Mouse (Mus musculus) stomach, embryonic 16.5 days (tissue): ENCODE data around the gene Kri1. TPM values are rescaled to one million over a fixed set of nuclear protein-coding genes. Genes with fewer than 3 reads are reported as not detected.

Experiments
- ATAC-seq: fragments of 200-750 bp; cut with Nextera tagmentation; 2 replicates; pipeline ENCODE4 v1.8.0; 2017; ENCODE audit warnings: moderate number of reproducible peaks, moderate TSS enrichment; ENCODE audit not compliant: insufficient read depth, low FRiP score
- H3K27ac ChIP-seq: fragments of 300-500 bp; sonication (generic); 2 replicates; pipeline ENCODE4 v1.5.1; 2014; ENCODE audit warnings: low read length
- H3K27me3 ChIP-seq: fragments of 300-500 bp; sonication (generic); 2 replicates; pipeline ENCODE4 v1.6.1; 2014; ENCODE audit warnings: low read length, control low read depth, mixed read lengths; ENCODE audit not compliant: control insufficient read depth, insufficient read depth
- H3K36me3 ChIP-seq: fragments of 300-500 bp; sonication (generic); 2 replicates; pipeline ENCODE4 v1.6.1; 2014; ENCODE audit warnings: low read length; ENCODE audit not compliant: control insufficient read depth, insufficient read depth
- H3K4me1 ChIP-seq: fragments of 300-500 bp; sonication (generic); 2 replicates; pipeline ENCODE4 v1.6.1; 2014; ENCODE audit warnings: low read length, control low read depth, mixed read lengths; ENCODE audit not compliant: control insufficient read depth, insufficient read depth
- H3K4me2 ChIP-seq: fragments of 300-500 bp; sonication (generic); 2 replicates; pipeline ENCODE4 v1.6.1; 2014; ENCODE audit warnings: low read depth, low read length, mixed read lengths
- H3K4me3 ChIP-seq: fragments of 300-500 bp; sonication (generic); replicated peaks from 2 replicates; pipeline ENCODE4 v1.5.1; 2014; ENCODE audit warnings: mild to moderate bottlenecking, low read length
- H3K9ac ChIP-seq: fragments of 300-500 bp; sonication (generic); 2 replicates; pipeline ENCODE4 v1.6.1; 2014; ENCODE audit warnings: low read length
- H3K9me3 ChIP-seq: fragments of 300-500 bp; sonication (generic); replicated peaks from 2 replicates; pipeline ENCODE4 v1.6.1; 2016; ENCODE audit warnings: low read length, control low read depth; ENCODE audit not compliant: control insufficient read depth
- WGBS: fragments of 180-500 bp; shearing (Covaris S2); extraction: QIAGEN DNeasy Blood & Tissue Kit; methylation state at CpG from one replicate; pipeline ENCODE4 v1.1.7; 2014; 5-methylcytosine and 5-hydroxymethylcytosine counted together
- polyA plus RNA-seq: library from polyadenylated mRNA; unstranded; fragments of >200 nt; fragmentation: Nextera tagmentation; extraction: Ambion mirVana; gene quantifications from 2 replicates; pipeline ENCODE4 v1.2.1, GENCODE M21; 2015

The Kri1 gene
- polyA plus RNA-seq, 1 experiment from 2014 or later = 18.2 TPM

DNA sequence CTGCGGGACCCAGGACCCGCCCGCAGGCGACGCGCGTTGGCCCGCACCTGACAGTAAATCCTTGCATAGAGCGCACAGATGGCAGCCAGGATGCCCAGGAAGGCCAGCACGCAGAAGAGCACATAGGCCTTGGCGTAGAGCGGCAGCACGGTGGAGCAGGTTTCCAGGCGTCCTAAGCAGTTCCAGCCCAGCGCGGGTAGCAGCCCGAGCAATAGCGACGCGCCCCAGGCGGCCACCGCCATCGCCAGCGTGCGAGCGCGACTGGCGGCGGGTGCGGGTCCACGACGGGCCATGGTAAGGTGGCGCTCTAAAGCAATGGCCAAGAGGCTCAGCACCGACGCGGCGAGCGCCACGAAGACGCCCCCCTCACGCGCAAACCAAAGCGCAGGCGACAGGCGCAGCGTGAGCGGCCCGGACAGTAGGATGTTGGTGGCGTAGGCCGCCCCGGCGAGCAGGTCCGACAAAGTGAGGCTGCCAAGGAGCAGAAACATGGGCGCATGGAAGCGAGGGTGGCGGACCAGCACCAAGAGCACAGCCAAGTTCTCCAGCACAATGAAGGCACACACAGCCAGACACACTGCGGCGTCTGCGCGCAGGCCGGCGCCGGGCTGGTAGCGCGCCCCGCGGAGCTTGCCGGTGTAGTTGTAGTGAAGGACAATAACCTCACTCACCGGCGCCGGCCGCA is 43.2 kb downstream of the Kri1 start:
- Histone ChIP-seq H3K36me3 (no peaks in the 10 kb centered on the region), H3K9me3 (0 out of 2 replicates have a peak, but pooled peaks cover 5% of the 10 kb centered on the region), H3K27ac (no peak overlapping the region), H3K4me3 (peak overlapping the region; percentile 41), H3K4me1 (peaks cover 17% of the 10 kb centered on the region), H3K4me2 (peak overlapping the region; percentile 61), H3K27me3 (peaks cover 61% of the 10 kb centered on the region), H3K9ac (peak overlapping the region; percentile 52)
- WGBS = under 1% methylated on average over 72 of the region's 72 CpGs
- ATAC-seq = peak; percentile 26; the same call in 1 of the 2 replicates

DNA sequence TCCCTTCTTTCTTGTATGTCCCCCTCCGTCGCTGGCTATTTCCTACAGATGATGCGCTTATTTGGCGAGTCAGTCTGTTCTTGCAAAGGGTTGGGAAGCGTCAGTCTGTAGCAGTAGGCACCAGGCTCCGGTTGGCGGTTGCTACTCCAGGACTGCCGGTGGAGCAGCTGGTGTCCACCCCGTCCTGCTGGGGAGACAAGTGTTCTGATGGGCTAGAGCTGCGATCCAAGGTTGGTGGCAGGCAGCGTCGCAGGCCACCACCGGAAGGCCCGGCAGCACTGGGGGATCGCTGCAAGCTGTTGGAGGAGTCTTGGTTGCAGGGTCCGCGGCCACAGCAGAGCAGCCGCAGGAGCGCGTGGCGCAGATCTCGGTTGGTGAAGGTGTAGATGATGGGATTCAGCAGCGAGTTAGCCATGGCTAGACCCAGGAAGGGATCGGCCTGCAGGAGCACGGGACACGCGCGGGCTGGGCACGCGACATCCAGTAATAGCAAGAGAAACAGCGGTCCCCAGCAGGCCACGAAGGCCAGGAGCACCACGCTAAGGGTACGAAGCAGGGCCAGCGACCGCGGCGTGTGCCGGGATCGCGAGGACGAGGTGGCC is 43.8 kb downstream of the Kri1 start:
- Histone ChIP-seq H3K4me3 (peak overlapping the region; percentile 41), H3K9ac (peak overlapping the region; percentile 52), H3K4me1 (peaks cover 19% of the 10 kb centered on the region), H3K27ac (no peak overlapping the region), H3K4me2 (peak overlapping the region; percentile 61), H3K27me3 (peaks cover 54% of the 10 kb centered on the region), H3K9me3 (0 out of 2 replicates have a peak, but pooled peaks cover 5% of the 10 kb centered on the region), H3K36me3 (no peaks in the 10 kb centered on the region)
- ATAC-seq = no peak
- 11% methylated on average over 42 of the region's 42 CpGs for WGBS

GRCm38 (mm10) chr9:21241343-21241742 is 46.4 kb downstream of the Kri1 start:
- H3K4me1 ChIP-seq = peaks cover 31% of the 10 kb centered on the region
- H3K4me2 ChIP-seq = no peak overlapping the region
- H3K27ac ChIP-seq = no peak overlapping the region
- peaks cover 37% of the 10 kb centered on the region for H3K27me3 ChIP-seq
- no peak overlapping the region for H3K9ac ChIP-seq
- no peak overlapping the region for H3K4me3 ChIP-seq
- 7% methylated on average over 11 of the region's 11 CpGs for WGBS
- ATAC-seq = no peak
- H3K9me3 ChIP-seq = 0 out of 2 replicates have a peak, but pooled peaks cover 5% of the 10 kb centered on the region
- no peaks in the 10 kb centered on the region for H3K36me3 ChIP-seq

DNA sequence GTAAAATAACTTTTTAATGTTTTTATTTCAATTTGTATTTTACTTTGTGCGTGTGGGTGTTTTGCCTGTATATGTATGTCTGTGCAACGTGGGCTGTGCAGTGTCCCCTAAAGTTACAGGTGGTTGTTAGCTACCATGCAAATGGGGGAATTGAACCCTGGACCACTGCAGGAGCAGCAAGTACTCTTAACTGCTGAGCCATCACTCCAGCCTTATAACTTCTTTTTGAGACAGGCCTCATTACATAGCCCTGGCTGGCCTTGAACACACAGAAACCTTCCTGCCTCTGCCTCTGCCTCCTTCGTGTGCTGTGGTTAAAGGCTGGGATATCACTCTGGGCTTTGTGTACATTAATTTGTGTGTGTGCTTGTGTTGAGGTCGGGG is 48.3 kb downstream of the Kri1 start:
- H3K9me3 ChIP-seq = 0 out of 2 replicates have a peak, but pooled peaks cover 5% of the 10 kb centered on the region
- H3K27ac ChIP-seq = peak overlapping the region; percentile 93
- no peak for ATAC-seq

DNA sequence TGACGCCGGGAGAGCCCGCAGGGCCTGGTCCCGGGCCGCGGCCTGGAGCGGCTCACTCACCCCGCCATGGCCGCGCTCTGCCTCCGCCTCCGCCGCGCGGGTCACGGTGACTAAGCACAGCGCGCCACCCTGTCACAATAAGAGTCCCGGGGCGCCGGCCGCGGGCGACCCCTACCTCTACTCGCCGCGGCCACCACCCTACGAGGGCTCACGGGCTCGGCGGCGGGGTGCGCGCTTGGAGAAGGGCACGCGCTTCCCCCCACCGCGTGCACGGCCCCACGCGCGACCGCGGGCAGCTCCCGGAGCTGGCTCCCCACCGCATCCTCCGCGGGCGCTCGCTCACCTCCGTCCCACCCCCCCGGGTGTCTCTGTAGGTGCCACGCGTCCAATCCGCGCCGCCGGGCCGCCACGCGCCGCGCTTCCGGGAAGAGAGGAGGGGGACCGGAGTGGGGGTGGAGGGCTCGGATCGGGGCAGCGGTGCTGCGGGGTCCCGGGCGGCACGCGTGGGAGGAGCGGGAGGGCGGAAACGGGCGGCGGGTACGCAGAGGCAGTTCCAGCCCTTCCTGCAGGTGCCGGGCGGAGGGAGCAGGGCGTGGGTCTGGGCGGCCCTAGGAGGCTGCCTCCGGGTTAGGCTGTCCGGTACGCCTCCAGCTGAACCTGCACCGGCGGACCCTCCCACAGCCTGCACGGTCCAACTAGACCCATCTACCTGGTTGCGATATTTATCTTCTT is 48.9 kb downstream of the Kri1 start, which contains the start of gene Keap1:
Gene Keap1, minus strand, starts transcription at position 629 of the 732 bp plus-strand sequence.
- Histone ChIP-seq H3K4me2 (peak within 1 kb of the TSS; percentile 85), H3K9me3 (0 out of 2 replicates have a peak, but pooled peaks cover 5% of the 10 kb centered on the region), H3K9ac (peak within 1 kb of the TSS; percentile 98), H3K36me3 (0 out of 2 replicates have a peak, but pooled peaks cover 3% of the 10 kb centered on the region), H3K27me3 (peaks cover 13% of the 10 kb centered on the region), H3K27ac (peak within 1 kb of the TSS; percentile 93), H3K4me1 (peaks cover 17% of the 10 kb centered on the region), H3K4me3 (peak within 1 kb of the TSS; percentile 91)
- ATAC-seq = peak; percentile 91
- under 1% methylated on average over 80 of the region's 90 CpGs for WGBS

More for the DNA sequence above, 48.3 kb downstream of the Kri1 start:
- H3K4me2 ChIP-seq = peak overlapping the region; percentile 85
- 40% methylated on average over 4 of the region's 4 CpGs for WGBS
- H3K4me1 ChIP-seq = peaks cover 23% of the 10 kb centered on the region
- peak overlapping the region; percentile 91 for H3K4me3 ChIP-seq
- H3K9ac ChIP-seq = peak overlapping the region; percentile 98
- peaks cover 18% of the 10 kb centered on the region for H3K27me3 ChIP-seq
- H3K36me3 ChIP-seq = no peaks in the 10 kb centered on the region

DNA sequence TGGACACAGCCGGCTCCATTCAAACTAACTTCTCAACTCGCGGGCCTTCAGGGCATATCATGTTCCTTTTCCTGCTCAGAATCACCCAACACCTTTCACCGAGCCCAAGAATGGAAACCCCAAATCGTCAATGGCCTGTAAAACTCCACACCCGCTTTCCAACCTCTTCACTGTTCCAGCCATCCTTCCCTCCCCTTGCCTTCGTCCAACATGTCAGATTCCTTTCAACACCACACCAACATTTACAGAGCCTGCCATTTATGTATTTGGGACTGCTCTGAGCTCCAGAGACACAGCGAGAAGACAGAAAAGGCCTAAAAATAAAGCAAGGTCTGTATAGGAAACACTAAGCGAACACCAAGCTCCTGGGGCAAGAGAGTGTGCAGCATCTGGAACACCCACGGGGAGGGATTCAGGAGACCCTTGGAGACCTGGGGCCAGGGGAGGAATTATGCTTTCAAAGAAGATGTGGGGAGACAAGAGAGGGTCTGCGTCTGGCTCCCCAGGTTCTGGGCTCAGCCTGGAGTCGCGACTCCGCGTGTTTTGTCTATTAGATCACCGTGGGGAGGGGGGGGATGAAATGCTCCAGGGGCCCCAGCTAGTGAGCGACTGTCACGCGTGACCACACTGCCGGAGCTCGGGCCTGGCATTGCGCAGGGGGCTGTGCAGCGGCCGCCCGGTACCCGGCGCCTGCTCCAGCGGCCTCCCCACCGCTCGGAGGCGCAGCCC is 49.6 kb downstream of the Kri1 start:
- Histone ChIP-seq H3K27me3 (peaks cover 6% of the 10 kb centered on the region), H3K36me3 (peaks cover 9% of the 10 kb centered on the region; the same call in 1 of the 2 replicates), H3K4me3 (peak overlapping the region; percentile 91), H3K9ac (peak overlapping the region; percentile 98), H3K27ac (peak overlapping the region; percentile 93), H3K4me2 (peak overlapping the region; percentile 85), H3K4me1 (peaks cover 16% of the 10 kb centered on the region), H3K9me3 (0 out of 2 replicates have a peak, but pooled peaks cover 5% of the 10 kb centered on the region)
- WGBS = under 1% methylated on average over 31 of the region's 31 CpGs
- peak; percentile 0 for ATAC-seq

DNA sequence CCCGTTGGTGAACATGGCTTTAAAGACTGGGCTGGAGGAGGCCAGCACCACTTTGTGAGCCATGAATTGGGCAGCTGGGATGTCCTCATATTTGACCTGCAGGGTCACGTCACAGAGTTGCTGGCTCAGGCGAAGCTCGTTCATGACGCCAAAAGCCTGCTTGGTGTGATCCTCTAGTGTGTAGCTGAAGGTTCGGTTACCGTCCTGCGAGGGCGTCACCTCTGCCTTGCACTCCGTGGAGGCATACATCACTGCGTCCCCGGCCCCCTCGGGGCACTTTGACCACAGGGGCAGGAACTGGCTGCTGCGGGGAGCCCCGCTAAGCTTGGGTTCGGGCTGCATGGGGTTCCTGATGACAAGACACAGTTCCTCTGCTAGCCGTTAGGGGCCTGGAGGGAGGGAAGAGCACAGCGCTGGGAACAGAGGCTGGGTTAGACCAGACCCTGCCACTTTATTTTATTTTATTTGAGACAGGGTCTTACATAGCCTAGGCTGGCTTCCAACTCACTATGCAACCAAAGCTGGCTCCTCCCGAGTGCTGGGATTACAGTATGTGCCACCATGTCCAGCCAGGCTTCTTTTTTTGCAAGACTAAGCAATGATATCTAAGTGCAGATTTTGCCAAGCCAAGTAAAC is 50.3 kb downstream of the Kri1 start:
- no peak for ATAC-seq
- H3K27ac ChIP-seq = peak overlapping the region; percentile 93
- peak overlapping the region; percentile 98 for H3K9ac ChIP-seq
- 17% methylated on average over 19 of the region's 19 CpGs for WGBS
- peaks cover 10% of the 10 kb centered on the region; the same call in 1 of the 2 replicates for H3K36me3 ChIP-seq
- H3K4me3 ChIP-seq = peak overlapping the region; percentile 91
- no peaks in the 10 kb centered on the region for H3K27me3 ChIP-seq
- H3K9me3 ChIP-seq = 0 out of 2 replicates have a peak, but pooled peaks cover under 1% of the 10 kb centered on the region
- peak overlapping the region; percentile 85 for H3K4me2 ChIP-seq
- peaks cover 16% of the 10 kb centered on the region for H3K4me1 ChIP-seq

GRCm38 (mm10) chr9:21236991-21237367 is 50.8 kb downstream of the Kri1 start:
- Histone ChIP-seq H3K9ac (peak overlapping the region; percentile 98), H3K4me3 (peak overlapping the region; percentile 91), H3K9me3 (no peaks in the 10 kb centered on the region), H3K27me3 (no peaks in the 10 kb centered on the region), H3K36me3 (peaks cover 10% of the 10 kb centered on the region; the same call in 1 of the 2 replicates), H3K27ac (no peak overlapping the region), H3K4me2 (peak overlapping the region; percentile 85), H3K4me1 (peaks cover 16% of the 10 kb centered on the region)
- WGBS = 86% methylated on average over 25 of the region's 25 CpGs
- ATAC-seq = no peak
